Mouse (Mus musculus) ovary, adult 10 weeks (tissue): ENCODE data around the gene Gm5129. TPM values are rescaled to one million over a fixed set of nuclear protein-coding genes. Genes with fewer than 3 reads are reported as not detected.

Experiments used
- polyA plus RNA-seq: library from polyadenylated mRNA; stranded (reverse); fragments of 350-450 nt; fragmentation: Illumina TruSeq; extraction: RNeasy Lipid Tissue Mini Kit (QIAGEN cat#74804); gene quantifications from one replicate; pipeline ENCODE4 v1.2.3, GENCODE M21; 2014

The Gm5129 gene
- not detected for polyA plus RNA-seq

DNA sequence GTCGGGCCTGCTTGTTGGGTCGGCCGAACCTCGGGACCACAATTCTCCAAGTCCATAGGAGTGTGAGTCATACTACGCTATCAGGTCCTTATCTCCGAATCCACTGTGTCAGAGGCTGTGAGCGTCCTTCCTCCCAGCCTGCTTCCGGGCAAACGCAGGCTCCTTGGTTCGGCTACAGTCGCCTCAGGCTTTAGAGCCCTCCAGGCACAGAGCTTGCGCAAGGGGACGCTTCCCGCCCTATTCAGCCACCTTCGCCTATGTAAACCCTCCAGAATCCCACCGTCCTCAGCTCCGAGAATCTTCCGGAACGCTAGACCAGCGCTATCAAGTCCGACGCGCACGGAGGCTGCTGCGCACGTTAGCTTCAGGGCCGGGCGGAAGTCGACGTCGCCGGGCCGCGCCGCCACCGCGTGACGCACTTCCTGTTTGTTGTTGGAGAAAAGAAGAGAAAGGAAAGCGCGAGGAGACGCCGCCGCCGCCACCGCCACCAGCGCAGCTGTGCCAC, at the start of gene Gm5129, which contains the start of gene Dnajb6:
Gene Gm5129, minus strand, starts transcription at position 380 of the 505 bp plus-strand sequence.
Gene Dnajb6, plus strand, starts transcription at position 132 of the 505 bp plus-strand sequence.

Other genes starting within 250 kb of the Gm5129 start
- 57.9 TPM for gene Ube3c, start 166.7 kb downstream of the Gm5129 start, polyA plus RNA-seq
- 435 TPM for gene Dnajb6, start 248 bp downstream of the Gm5129 start, polyA plus RNA-seq